Mouse (Mus musculus): ENCODE data around the gene Hipk4.

GRCm38 (mm10) chr7:27483860-27484259 lies 39.2 kb upstream of the Hipk4 start:
- no peak for TF ChIP-seq CTCF (IDR thresholded peaks at IDR 0.05; ENCODE audit: low read depth)
- no peak for TF ChIP-seq EP300 (optimal IDR thresholded peaks at IDR 0.05)
